Mouse (Mus musculus) kidney, adult 2 months (tissue): ENCODE measurements around the gene Adra2b.

Source experiments
- CTCF ChIP-seq: fragments of 200-500 bp; conservative IDR thresholded peaks from 2 replicates; pipeline ENCODE4 v1.5.1; 2011; ENCODE audit warnings: low read depth, mild to moderate bottlenecking, control low read depth, low read length, moderate library complexity, mixed read lengths; ENCODE audit not compliant: insufficient read depth, insufficient read length
- POLR2A ChIP-seq: fragments of 200-500 bp; IDR thresholded peaks from one replicate; pipeline ENCODE4 v1.6.1; 2011; ENCODE audit warnings: low read depth, low read length, control low read depth

DNA sequence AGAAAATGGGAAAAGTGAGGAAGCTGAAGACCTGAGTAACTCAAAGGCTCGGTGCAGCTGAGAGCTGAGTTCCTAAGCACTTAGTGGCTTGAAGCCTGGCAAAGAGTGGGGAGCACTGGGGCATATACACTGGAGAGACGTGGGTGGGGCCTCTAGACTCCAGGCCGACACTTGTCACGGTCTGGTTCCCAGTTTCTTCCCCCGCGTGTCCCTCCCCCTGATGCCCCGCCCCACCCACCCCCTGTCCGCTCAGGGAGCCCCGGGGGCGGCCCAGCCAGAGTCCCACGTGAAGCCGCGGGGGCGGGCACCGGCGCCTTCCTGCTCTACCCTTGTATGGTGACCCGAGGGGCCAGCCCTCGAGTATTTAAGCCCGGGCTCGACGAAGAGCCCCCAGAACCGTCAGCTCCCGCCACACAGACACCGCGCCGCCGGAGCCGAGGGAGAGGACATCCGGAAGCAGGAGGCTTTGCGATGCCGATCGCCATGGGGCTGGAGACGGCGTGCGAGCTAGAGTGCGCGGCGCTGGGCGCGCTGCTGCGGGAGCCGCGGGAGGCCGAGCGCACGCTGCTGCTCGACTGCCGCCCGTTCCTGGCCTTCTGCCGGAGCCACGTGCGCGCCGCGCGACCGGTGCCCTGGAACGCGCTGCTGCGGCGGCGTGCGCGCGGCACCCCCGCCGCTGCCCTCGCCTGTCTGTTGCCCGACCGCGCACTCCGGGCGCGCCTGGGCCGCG is 27.1 kb upstream of the Adra2b start, which contains the start of gene Dusp2:
- TF ChIP-seq CTCF (no peak), POLR2A (peak; percentile 21)
